Mouse (Mus musculus) neural tube, embryonic 14.5 days (tissue): ENCODE data around the gene Fhod1. TPM values are rescaled to one million over a fixed set of nuclear protein-coding genes. Genes with fewer than 3 reads are reported as not detected.

ENCODE experiments used
- ATAC-seq: fragments of 200-750 bp; cut with Nextera tagmentation; 2 replicates; pipeline ENCODE4 v1.8.0; 2017; ENCODE audit warnings: low read depth, mild to moderate bottlenecking, moderate TSS enrichment, moderate library complexity
- H3K27ac ChIP-seq: fragments of 300-500 bp; sonication (generic); 2 replicates; pipeline ENCODE4 v1.5.1; 2014; ENCODE audit warnings: low read depth, mild to moderate bottlenecking, control low read depth, low read length, moderate library complexity, mixed read lengths
- H3K27me3 ChIP-seq: fragments of 300-500 bp; sonication (generic); 2 replicates; pipeline ENCODE4 v1.6.1; 2014; ENCODE audit warnings: low read length; ENCODE audit not compliant: control insufficient read depth, insufficient read depth
- H3K36me3 ChIP-seq: fragments of 300-500 bp; sonication (generic); 2 replicates; pipeline ENCODE4 v1.6.1; 2014; ENCODE audit warnings: low read length, mixed read lengths; ENCODE audit not compliant: control insufficient read depth, insufficient read depth
- H3K4me1 ChIP-seq: fragments of 300-500 bp; sonication (generic); 2 replicates; pipeline ENCODE4 v1.6.1; 2014; ENCODE audit warnings: low read length; ENCODE audit not compliant: control insufficient read depth, insufficient read depth
- H3K4me2 ChIP-seq: fragments of 300-500 bp; sonication (generic); 2 replicates; pipeline ENCODE4 v1.6.1; 2014; ENCODE audit warnings: mild to moderate bottlenecking, low read depth, low read length, control low read depth
- H3K4me3 ChIP-seq: fragments of 300-500 bp; sonication (generic); 2 replicates; pipeline ENCODE4 v1.5.1; 2014; ENCODE audit warnings: low read depth, low read length, control low read depth, mixed read lengths
- H3K9ac ChIP-seq: fragments of 300-500 bp; sonication (generic); replicated peaks from 2 replicates; pipeline ENCODE4 v1.6.1; 2014; ENCODE audit warnings: low read depth, mild to moderate bottlenecking, control low read depth, low read length, mixed read lengths
- H3K9me3 ChIP-seq: fragments of 300-500 bp; sonication (generic); 2 replicates; pipeline ENCODE4 v1.6.1; 2016; ENCODE audit warnings: low read length; ENCODE audit not compliant: control insufficient read depth
- WGBS: fragments of 180-500 bp; shearing (Covaris S2); extraction: QIAGEN DNeasy Blood & Tissue Kit; methylation state at CpG from one replicate; pipeline ENCODE4 v1.1.7; 2014; 5-methylcytosine and 5-hydroxymethylcytosine counted together
- polyA plus RNA-seq: library from polyadenylated mRNA; unstranded; fragments of >200 nt; fragmentation: Nextera tagmentation; extraction: Ambion mirVana; gene quantifications from 2 replicates; pipeline ENCODE4 v1.2.1, GENCODE M21; 2014

Fhod1 gene
- polyA plus RNA-seq, 1 experiment from 2014 or later, result 0.88 TPM

GRCm38 (mm10) chr8:105289805-105290460 is 57.8 kb downstream of the Fhod1 start, which contains the start of gene 4931428F04Rik:
4931428F04Rik (minus strand) TSS chr8:105289864.
- Histone ChIP-seq H3K27me3 (no peaks in the 10 kb centered on the region), H3K4me3 (peak within 1 kb of the TSS; percentile 38), H3K4me1 (peaks cover 23% of the 10 kb centered on the region), H3K36me3 (peaks cover 5% of the 10 kb centered on the region; the same call in 1 of the 2 replicates), H3K9me3 (no peaks in the 10 kb centered on the region), H3K9ac (peak within 1 kb of the TSS; percentile 44), H3K27ac (peak within 1 kb of the TSS; percentile 82), H3K4me2 (peak within 1 kb of the TSS; percentile 78)
- peak; percentile 23 for ATAC-seq
- 2% methylated on average over 42 of the region's 43 CpGs for WGBS

DNA sequence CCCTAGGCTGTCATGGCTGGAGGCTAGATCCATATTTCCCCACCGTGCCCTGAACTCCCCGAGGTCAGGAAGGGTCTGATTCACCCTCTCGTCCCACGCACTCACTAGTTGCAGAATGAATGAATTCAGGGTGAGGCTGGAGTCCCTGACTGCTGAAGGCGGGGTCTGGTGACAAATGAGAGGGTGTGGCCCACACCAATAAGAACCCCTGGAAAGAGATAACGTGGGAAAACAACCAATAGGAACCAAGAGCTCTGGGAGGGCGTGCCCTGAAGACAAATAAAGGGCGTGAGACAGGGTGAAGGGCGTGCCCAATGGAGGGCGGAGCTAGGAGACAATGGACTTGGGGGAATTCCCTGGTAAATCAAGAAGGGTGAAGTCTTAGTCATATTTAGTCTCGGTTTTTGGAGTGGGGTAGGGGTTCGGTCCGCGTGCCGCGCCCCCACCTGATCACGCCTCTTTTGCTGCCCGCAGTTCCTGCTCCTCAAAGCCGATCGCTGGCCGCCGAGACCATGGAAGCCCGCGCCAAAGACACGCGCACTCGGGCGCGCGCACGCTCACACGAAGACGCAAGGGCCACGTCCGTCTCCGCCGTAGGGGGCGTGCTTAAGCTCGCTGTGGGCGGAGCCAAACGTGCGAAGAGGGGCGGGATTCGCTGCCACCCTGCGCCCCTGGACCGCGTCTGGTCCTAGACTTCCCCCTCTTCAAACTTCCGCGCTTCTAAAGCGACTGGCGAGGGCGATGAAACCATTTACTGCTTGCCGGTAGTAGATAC is 58.6 kb downstream of the Fhod1 start:
- WGBS, result under 1% methylated on average over 53 of the region's 53 CpGs
- peaks cover 10% of the 10 kb centered on the region; the same call in 1 of the 2 replicates for H3K36me3 ChIP-seq
- peak overlapping the region; percentile 44 for H3K9ac ChIP-seq
- no peaks in the 10 kb centered on the region for H3K9me3 ChIP-seq
- H3K4me2 ChIP-seq, result peak overlapping the region; percentile 78
- ATAC-seq, result peak; percentile 93
- H3K27ac ChIP-seq, result peak overlapping the region; percentile 82
- peaks cover 23% of the 10 kb centered on the region for H3K4me1 ChIP-seq
- peak overlapping the region; percentile 38 for H3K4me3 ChIP-seq
- no peaks in the 10 kb centered on the region for H3K27me3 ChIP-seq

GRCm38 (mm10) chr8:105288231-105288630 is 59.5 kb downstream of the Fhod1 start:
- WGBS, result 89% methylated on average over 5 of the region's 5 CpGs
- Histone ChIP-seq H3K9ac (peak overlapping the region; percentile 2; the same call in 1 of the 2 replicates), H3K27me3 (no peaks in the 10 kb centered on the region), H3K4me3 (peak overlapping the region; percentile 38), H3K4me2 (peak overlapping the region; percentile 78), H3K4me1 (peaks cover 23% of the 10 kb centered on the region), H3K27ac (no peak overlapping the region), H3K9me3 (no peaks in the 10 kb centered on the region), H3K36me3 (peaks cover 11% of the 10 kb centered on the region; the same call in 1 of the 2 replicates)
- ATAC-seq, result no peak

DNA sequence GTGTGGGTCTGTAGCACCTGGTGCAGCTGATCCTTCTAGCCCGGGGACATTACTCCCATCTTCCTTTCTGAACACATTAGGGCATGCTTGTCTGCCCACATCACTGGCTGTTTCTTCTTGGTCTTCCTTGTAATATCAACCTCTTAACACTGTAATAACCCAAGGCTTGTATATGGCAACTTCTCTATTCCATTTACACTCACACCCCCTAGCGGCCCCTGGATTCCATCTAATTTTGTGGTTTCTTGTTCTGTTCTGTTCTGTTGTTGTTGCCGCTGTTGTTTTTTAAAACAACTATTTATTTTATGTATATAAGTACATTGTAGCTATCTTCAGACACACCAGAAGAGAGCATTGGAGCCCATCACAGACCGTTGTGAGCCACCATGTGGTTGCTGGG is 60.8 kb downstream of the Fhod1 start:
- H3K4me1 ChIP-seq, result peaks cover 23% of the 10 kb centered on the region
- 78% methylated on average over 4 of the region's 4 CpGs for WGBS
- peaks cover 18% of the 10 kb centered on the region; the same call in 1 of the 2 replicates for H3K36me3 ChIP-seq

DNA sequence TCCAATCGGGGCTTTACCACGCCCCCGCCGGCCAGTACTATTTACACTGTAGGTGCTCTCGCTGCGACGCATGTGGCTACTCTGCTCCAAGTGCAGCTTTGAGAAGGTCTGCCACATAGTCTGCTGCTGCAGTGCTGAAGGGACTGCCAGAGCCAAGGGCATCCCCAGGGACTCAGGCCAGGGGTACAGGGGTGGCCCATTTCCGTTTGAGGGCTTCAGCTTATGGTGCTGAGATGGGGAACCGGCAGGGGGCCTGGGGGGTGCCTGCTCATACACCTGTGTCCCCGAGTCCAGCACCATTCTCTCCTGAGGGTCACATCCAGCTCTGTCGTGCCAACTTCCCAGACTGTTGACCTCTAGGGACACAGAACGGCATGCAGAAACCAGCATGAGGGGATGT is 62.2 kb downstream of the Fhod1 start:
- Histone ChIP-seq H3K36me3 (peaks cover 25% of the 10 kb centered on the region; the same call in 1 of the 2 replicates), H3K9ac (no peak overlapping the region), H3K4me2 (no peak overlapping the region), H3K9me3 (no peaks in the 10 kb centered on the region), H3K27ac (no peak overlapping the region), H3K27me3 (no peaks in the 10 kb centered on the region), H3K4me3 (no peak overlapping the region), H3K4me1 (peaks cover 19% of the 10 kb centered on the region)
- 40% methylated on average over 12 of the region's 12 CpGs for WGBS
- ATAC-seq, result no peak

More for the DNA sequence above, 60.8 kb downstream of the Fhod1 start:
- no peak overlapping the region for H3K9ac ChIP-seq
- no peak overlapping the region; the same call in 1 of the 2 replicates for H3K4me3 ChIP-seq
- no peak for ATAC-seq
- no peak overlapping the region for H3K27ac ChIP-seq
- peak overlapping the region; percentile 78; the same call in 1 of the 2 replicates for H3K4me2 ChIP-seq
- H3K9me3 ChIP-seq, result no peaks in the 10 kb centered on the region
- no peaks in the 10 kb centered on the region for H3K27me3 ChIP-seq

DNA sequence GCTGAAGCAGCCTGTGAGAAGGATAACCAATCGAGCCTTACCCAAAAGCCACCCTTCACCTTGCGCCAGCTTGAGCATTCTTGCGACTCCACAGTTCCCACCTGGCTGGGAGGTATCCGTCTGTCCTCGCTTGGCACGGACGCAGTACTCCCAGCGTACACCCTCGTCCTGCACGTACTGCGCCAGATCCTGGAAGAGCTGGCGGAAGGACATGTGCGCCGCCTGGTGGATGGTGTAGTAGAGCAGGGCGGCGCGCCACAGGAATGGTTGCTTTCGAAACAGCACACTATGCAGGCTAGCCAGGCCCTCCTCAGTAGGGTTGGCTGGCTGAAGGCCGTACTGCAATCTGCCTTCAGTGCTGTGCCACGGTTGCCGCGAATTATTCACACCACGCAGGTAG is 64.7 kb downstream of the Fhod1 start:
- Histone ChIP-seq H3K9ac (no peak overlapping the region), H3K27me3 (peaks cover 2% of the 10 kb centered on the region; the same call in 1 of the 2 replicates), H3K9me3 (no peaks in the 10 kb centered on the region), H3K4me1 (peaks cover 13% of the 10 kb centered on the region; the same call in 1 of the 2 replicates), H3K4me3 (no peak overlapping the region), H3K27ac (no peak overlapping the region), H3K4me2 (no peak overlapping the region), H3K36me3 (peaks cover 30% of the 10 kb centered on the region; the same call in 1 of the 2 replicates)
- WGBS, result 25% methylated on average over 23 of the region's 23 CpGs
- no peak; the same call in 1 of the 2 replicates for ATAC-seq

DNA sequence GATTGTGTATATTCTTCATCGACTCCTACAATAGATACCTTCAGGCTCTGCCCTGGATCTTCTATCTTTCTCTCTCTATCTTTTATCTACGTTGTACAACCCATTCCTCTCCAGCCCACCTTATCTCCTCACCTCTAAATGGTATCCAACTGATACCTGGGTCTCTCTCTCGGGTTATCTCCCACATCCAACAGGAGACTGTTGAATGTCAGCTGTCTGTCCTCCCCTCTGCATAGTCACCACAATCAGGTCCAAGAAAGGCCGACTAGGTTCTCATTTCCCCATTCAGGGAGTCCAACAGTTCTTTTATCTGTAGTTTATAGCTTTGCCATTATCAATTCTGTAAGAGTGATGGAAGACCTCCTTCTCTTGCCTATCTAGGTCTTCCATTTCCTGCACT is 65.5 kb downstream of the Fhod1 start:
- Histone ChIP-seq H3K9me3 (no peaks in the 10 kb centered on the region), H3K4me2 (no peak overlapping the region), H3K36me3 (peaks cover 30% of the 10 kb centered on the region; the same call in 1 of the 2 replicates), H3K27ac (no peak overlapping the region), H3K9ac (no peak overlapping the region), H3K4me1 (peaks cover 9% of the 10 kb centered on the region; the same call in 1 of the 2 replicates), H3K27me3 (peaks cover 6% of the 10 kb centered on the region), H3K4me3 (no peak overlapping the region)
- 93% methylated on average over 4 of the region's 4 CpGs for WGBS
- ATAC-seq, result no peak

GRCm38 (mm10) chr8:105281821-105282220 is 65.9 kb downstream of the Fhod1 start:
- Histone ChIP-seq H3K4me2 (no peak overlapping the region), H3K27ac (no peak overlapping the region), H3K27me3 (peaks cover 8% of the 10 kb centered on the region), H3K36me3 (peaks cover 30% of the 10 kb centered on the region; the same call in 1 of the 2 replicates), H3K4me3 (no peak overlapping the region), H3K9ac (no peak overlapping the region), H3K4me1 (peaks cover 4% of the 10 kb centered on the region; the same call in 1 of the 2 replicates), H3K9me3 (no peaks in the 10 kb centered on the region)
- no peak for ATAC-seq
- 87% methylated on average over 12 of the region's 12 CpGs for WGBS
